Mouse (Mus musculus): ENCODE results near the gene Sox15. TPM values are rescaled to one million over a fixed set of nuclear protein-coding genes. Genes with fewer than 3 reads are reported as not detected.

The Sox15 gene
- polyA plus RNA-seq, 1 experiment from 2014 or later, result 0.24 TPM

DNA sequence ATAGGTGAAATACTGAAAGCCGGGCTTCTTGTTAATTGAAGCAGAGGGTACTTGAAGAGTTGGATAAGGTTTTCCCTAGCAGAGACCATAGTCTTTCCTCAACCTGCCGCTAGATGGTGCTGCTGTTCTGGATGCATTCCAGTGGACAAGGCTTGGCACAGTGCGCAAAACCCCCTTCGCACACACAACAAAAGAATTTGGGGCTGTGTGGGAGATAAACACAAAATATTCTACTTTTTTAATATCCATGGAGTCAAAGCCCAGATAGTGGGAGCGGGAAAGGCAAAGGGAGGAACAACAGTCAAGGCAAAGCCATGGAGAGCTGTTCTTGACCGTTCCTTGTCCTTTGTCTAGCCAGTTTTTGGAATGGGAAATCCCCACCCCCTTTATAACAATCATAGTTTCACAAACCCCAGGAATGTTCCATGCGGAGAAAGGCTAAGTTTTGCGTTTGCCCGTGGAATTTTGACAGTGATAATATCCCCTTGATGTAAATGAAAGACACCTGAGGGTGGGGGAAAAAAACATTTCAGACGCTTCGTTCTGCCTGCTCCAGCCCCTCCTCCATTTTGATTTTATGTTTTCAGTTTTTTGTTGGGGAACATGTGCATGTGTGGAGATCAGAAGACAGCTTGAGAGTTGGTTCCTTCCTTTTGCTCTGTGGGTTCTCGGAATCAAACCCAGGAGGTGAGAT lies 27.9 kb downstream of the Sox15 start:
- Histone ChIP-seq H3K27ac (peak overlapping the region; percentile 96), H3K4me2 (peak overlapping the region; percentile 88), H3K9ac (peak overlapping the region; percentile 43), H3K27me3 (no peaks in the 10 kb centered on the region), H3K4me3 (peak overlapping the region; percentile 90), H3K9me3 (no peaks in the 10 kb centered on the region), H3K36me3 (peaks cover 20% of the 10 kb centered on the region), H3K4me1 (peaks cover 57% of the 10 kb centered on the region)
- peak; percentile 37; the same call in 1 of the 2 replicates for ATAC-seq (ENCODE audit: borderline replicate concordance, extremely low read depth, low FRiP score, low TSS enrichment)
- WGBS, result 9% methylated on average over 12 of the region's 12 CpGs

DNA sequence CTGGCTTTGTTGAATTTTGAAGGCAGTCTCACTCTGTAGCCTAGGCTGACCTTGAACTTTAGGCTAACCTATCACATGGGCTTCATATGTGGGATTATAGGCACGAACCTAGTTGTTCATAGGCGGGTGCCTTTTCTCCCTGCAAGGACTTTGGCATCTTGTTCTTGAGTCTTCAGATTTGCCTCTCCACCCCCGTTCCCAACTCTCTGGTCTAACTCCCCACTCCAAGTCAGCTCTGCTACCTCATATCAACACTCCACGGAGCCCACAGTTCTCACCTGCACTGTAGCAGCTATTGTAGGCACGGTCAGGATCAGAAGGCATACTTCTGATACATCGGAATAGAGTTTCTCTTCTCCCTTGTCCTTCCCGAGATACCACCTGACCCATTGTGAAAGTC lies 28.5 kb downstream of the Sox15 start:
- Histone ChIP-seq H3K4me2 (peak overlapping the region; percentile 88; the same call in 1 of the 2 replicates), H3K27me3 (no peaks in the 10 kb centered on the region), H3K27ac (peak overlapping the region; percentile 96), H3K9ac (peak overlapping the region; percentile 43; the same call in 1 of the 2 replicates), H3K4me1 (peaks cover 57% of the 10 kb centered on the region), H3K9me3 (no peaks in the 10 kb centered on the region), H3K36me3 (peaks cover 15% of the 10 kb centered on the region), H3K4me3 (no peak overlapping the region)
- 66% methylated on average over 7 of the region's 7 CpGs for WGBS
- ATAC-seq (ENCODE audit: borderline replicate concordance, extremely low read depth, low FRiP score, low TSS enrichment), result no peak

DNA sequence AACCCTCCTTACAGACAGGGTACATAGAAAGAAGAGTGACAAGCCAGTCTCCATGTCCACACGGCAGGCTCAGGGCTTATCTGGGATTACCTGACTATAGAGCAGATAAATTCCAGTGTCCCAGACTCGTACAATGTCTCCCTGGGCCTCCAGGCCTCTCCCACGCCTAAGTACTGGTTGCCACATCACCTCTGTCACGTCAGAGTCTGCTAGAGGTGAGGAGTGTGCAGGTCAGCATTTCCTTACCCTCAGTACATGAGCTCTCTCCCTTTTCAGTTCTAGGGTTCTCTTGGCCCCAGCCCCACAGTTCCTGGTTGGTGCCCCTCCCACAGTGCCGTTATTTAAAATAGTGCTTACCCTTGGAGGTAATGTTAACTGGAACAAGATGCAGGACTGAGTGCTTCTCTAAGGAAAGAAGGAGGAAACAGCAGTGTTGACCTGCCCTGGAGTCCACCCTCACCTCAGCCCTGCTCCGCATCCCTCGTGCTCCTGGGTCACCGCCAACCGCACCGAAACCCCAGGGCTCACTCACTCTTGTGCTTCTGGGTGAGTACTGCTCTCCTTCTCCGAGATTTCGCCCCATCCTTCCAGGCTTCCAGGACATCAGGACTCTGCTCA lies 29.1 kb downstream of the Sox15 start:
- 80% methylated on average over 12 of the region's 12 CpGs for WGBS
- Histone ChIP-seq H3K27ac (no peak overlapping the region), H3K4me3 (no peak overlapping the region), H3K9me3 (no peaks in the 10 kb centered on the region), H3K4me2 (no peak overlapping the region), H3K4me1 (peaks cover 56% of the 10 kb centered on the region), H3K27me3 (no peaks in the 10 kb centered on the region), H3K36me3 (peaks cover 8% of the 10 kb centered on the region), H3K9ac (no peak overlapping the region)
- ATAC-seq (ENCODE audit: borderline replicate concordance, extremely low read depth, low FRiP score, low TSS enrichment), result no peak

DNA sequence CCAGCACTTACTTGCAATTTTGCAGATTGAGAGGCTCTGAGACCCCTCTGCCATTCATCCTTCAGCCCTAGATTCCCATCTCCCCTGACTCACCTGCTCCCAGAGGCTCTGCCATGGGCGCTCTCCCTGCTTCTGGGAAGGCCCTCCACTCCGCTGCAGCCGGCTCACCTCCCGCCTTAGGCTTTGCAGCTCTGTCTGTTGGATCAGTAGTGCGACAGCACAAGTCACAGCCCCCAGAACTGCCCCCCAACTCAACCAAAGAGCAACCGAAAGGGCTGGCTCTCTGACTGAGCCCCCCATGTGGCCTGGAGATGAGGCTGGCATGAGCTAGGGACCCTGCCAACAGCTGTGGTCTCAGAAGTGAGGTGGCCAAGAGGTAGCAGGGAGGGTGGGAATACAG lies 29.8 kb downstream of the Sox15 start:
- Histone ChIP-seq H3K9ac (no peak overlapping the region), H3K9me3 (no peaks in the 10 kb centered on the region), H3K36me3 (peaks cover 4% of the 10 kb centered on the region; the same call in 1 of the 2 replicates), H3K27me3 (no peaks in the 10 kb centered on the region), H3K27ac (peak overlapping the region; percentile 93), H3K4me3 (no peak overlapping the region), H3K4me2 (no peak overlapping the region), H3K4me1 (peaks cover 52% of the 10 kb centered on the region)
- WGBS, result 82% methylated on average over 6 of the region's 6 CpGs
- ATAC-seq (ENCODE audit: borderline replicate concordance, extremely low read depth, low FRiP score, low TSS enrichment), result no peak

DNA sequence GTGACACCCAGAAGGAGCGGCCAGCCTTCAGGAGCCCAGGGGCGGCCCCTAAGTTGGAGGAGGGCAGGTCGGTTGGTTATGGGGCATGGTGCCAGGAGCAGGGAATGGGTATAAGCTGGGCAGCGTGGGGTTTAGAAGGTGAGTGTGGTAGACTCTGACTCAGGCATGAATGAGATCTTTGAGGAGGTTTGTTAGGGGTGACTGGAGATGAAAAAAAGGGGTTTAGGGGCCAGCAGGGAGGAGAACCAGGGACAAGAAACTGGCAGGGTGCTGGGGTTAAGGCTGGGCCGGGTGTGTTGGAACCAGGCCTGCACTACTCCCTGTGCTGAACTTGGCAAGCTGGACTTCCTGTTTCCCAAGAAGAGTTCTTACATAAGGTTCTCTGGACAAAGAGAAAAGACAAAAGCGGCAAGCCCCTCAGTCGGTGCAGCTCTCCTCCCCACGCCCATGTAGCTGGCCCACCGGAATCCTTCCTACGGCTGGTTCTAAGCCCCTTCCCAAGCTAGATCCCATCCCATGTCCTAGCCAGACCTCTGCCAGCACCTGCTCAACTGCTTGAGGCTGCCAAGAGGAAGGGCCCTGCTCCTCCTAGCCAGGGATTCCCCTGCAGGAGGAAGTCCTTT lies 30.5 kb downstream of the Sox15 start, which contains the start of gene Tnfsf13:
TSS of gene Tnfsf13 (minus strand) at position 259 of the 623 bp plus-strand sequence.
- Histone ChIP-seq H3K27ac (peak within 1 kb of the TSS; percentile 93), H3K9ac (peak within 1 kb of the TSS; percentile 36), H3K4me1 (peaks cover 45% of the 10 kb centered on the region), H3K36me3 (no peaks in the 10 kb centered on the region), H3K4me3 (peak within 1 kb of the TSS; percentile 2; the same call in 1 of the 2 replicates), H3K4me2 (peak within 1 kb of the TSS; percentile 45), H3K9me3 (no peaks in the 10 kb centered on the region), H3K27me3 (no peaks in the 10 kb centered on the region)
- 50% methylated on average over 10 of the region's 10 CpGs for WGBS
- peak; percentile 47; the same call in 1 of the 2 replicates for ATAC-seq (ENCODE audit: borderline replicate concordance, extremely low read depth, low FRiP score, low TSS enrichment)

DNA sequence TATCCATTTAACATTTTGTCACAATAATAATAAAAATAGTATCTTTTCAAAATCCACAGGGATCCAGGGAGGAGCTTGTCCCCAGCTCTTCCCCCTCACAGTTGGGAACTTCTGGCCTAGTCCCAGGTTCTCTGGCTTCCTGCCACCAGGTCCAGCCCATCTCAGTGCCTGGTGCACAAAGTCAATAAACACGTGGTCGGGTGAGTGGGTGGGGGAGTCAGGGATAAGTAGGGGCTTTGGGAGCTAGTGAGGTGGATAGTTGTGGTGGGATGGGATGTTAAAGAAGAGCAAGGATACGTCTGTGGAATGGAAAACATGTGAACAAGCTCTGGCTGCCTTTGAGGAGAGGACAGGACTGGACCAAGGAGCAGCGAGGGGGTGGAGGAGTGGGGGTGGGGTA lies 31.3 kb downstream of the Sox15 start:
- H3K4me2 ChIP-seq, result peak overlapping the region; percentile 45; the same call in 1 of the 2 replicates
- H3K9me3 ChIP-seq, result no peaks in the 10 kb centered on the region
- H3K4me1 ChIP-seq, result peaks cover 39% of the 10 kb centered on the region
- H3K36me3 ChIP-seq, result no peaks in the 10 kb centered on the region
- peak overlapping the region; percentile 93 for H3K27ac ChIP-seq
- H3K4me3 ChIP-seq, result no peak overlapping the region
- 9% methylated on average over 4 of the region's 4 CpGs for WGBS
- H3K9ac ChIP-seq, result 0 out of 2 replicates have a peak overlapping the region, but pooled peaks have one; percentile 15
- no peaks in the 10 kb centered on the region for H3K27me3 ChIP-seq
- ATAC-seq (ENCODE audit: borderline replicate concordance, extremely low read depth, low FRiP score, low TSS enrichment), result no peak

DNA sequence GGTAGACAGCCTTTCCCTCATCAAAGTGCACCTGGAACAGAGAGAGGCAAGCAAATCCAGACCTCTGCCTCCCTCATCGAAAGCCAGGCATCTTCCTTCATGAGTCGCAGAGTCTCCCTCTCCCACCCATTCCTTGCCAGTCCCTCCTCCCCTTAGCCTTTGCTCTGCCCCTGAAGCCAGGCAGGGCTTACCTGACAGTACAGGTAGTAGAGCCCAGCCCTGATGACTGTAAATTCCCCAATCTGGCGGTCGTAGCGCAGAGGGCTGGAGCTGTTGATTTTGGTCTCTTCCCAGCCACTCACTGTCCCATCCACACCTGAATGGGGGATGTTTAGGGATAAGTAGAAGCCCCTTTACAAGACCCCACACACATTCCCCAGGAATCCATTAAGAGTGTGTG lies 31.9 kb downstream of the Sox15 start:
- Histone ChIP-seq H3K4me2 (peak overlapping the region; percentile 45; the same call in 1 of the 2 replicates), H3K9me3 (no peaks in the 10 kb centered on the region), H3K36me3 (no peaks in the 10 kb centered on the region), H3K27ac (peak overlapping the region; percentile 93), H3K9ac (peak overlapping the region; percentile 16; the same call in 1 of the 2 replicates), H3K27me3 (no peaks in the 10 kb centered on the region), H3K4me3 (no peak overlapping the region), H3K4me1 (peaks cover 39% of the 10 kb centered on the region)
- WGBS, result 44% methylated on average over 5 of the region's 5 CpGs
- no peak for ATAC-seq (ENCODE audit: borderline replicate concordance, extremely low read depth, low FRiP score, low TSS enrichment)

DNA sequence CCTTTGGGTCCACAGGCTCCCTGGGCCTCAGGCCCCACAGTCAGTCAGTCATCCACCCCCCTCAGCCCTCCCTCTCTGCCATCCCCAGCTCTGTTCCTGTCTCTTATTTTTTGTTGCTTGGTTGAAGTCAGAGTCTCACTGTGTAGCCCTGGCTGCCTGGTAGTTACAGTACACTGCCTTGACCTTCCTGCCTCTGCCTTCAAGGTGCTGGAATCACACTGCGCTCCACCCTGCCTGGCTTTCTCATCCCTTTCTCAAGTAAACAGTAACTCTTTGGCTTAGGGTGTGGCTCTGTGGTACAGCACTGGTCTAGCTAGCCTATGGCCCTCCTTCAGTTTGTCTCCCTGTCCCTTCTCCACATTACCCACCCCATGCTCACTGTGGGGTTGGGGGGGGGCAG lies 34.8 kb downstream of the Sox15 start:
- Histone ChIP-seq H3K36me3 (no peaks in the 10 kb centered on the region), H3K27ac (no peak overlapping the region), H3K9ac (no peak overlapping the region), H3K4me3 (no peak overlapping the region), H3K27me3 (no peaks in the 10 kb centered on the region), H3K9me3 (no peaks in the 10 kb centered on the region), H3K4me2 (no peak overlapping the region), H3K4me1 (peaks cover 24% of the 10 kb centered on the region)
- ATAC-seq (ENCODE audit: borderline replicate concordance, extremely low read depth, low FRiP score, low TSS enrichment), result no peak
- WGBS, result 88% methylated on average over 1 of the region's 1 CpGs

DNA sequence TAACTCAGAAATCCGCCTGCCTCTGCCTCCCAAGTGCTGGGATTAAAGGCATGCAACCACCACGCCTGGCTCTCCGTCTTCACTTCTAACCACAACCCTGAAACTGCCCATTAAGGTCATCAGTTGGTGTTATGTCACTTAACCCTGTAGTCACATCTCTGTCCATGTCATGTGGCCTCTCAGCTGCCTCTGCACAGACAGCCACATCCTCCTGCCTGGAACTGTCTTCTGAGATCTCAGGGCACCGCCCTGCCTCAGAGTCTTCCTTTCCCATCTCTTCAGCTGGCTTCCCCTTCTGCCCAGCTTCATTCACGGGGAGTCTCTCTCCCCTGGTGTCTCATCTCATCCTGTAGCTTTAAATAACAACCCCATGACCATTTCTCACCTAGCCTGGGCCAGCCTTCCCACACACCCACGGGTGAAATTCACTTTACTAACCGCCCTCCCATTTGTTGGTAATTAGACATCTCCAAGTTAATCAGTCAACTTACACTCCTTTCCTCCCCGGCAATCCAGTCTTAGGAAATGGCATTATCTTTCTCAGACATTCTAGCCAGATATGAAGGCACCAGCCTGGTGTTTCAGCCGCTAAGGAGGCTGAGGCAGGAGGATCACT lies 37.2 kb downstream of the Sox15 start:
- no peak overlapping the region for H3K9ac ChIP-seq
- H3K9me3 ChIP-seq, result no peaks in the 10 kb centered on the region
- H3K4me2 ChIP-seq, result no peak overlapping the region
- ATAC-seq (ENCODE audit: borderline replicate concordance, extremely low read depth, low FRiP score, low TSS enrichment), result no peak
- 71% methylated on average over 9 of the region's 9 CpGs for WGBS
- no peaks in the 10 kb centered on the region for H3K36me3 ChIP-seq
- H3K27me3 ChIP-seq, result no peaks in the 10 kb centered on the region
- H3K4me3 ChIP-seq, result no peak overlapping the region
- no peak overlapping the region for H3K27ac ChIP-seq
- H3K4me1 ChIP-seq, result peaks cover 13% of the 10 kb centered on the region

DNA sequence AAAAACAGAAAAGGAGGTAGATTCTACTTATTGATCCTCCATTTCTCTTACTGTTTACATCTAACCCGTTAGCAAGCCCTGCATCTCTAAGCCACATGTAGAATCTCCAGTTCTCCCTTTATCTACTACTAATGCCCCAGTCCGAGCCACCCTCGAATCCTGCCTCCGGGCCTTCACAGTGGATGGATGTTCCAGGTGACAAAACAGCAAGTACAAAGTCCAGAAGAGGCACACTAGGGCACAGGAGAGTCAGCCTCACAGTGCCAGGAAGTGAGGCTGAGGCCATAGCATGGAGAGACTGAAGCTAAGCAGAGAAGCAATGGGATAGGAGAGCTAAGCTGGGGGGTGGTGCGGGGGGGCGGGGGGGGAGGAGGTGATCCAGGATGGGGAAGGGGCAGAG lies 37.7 kb downstream of the Sox15 start:
- Histone ChIP-seq H3K27ac (no peak overlapping the region), H3K9ac (no peak overlapping the region), H3K4me1 (peaks cover 13% of the 10 kb centered on the region), H3K4me2 (no peak overlapping the region), H3K36me3 (no peaks in the 10 kb centered on the region), H3K4me3 (no peak overlapping the region), H3K27me3 (no peaks in the 10 kb centered on the region), H3K9me3 (no peaks in the 10 kb centered on the region)
- no peak for ATAC-seq (ENCODE audit: borderline replicate concordance, extremely low read depth, low FRiP score, low TSS enrichment)
- 83% methylated on average over 6 of the region's 6 CpGs for WGBS

DNA sequence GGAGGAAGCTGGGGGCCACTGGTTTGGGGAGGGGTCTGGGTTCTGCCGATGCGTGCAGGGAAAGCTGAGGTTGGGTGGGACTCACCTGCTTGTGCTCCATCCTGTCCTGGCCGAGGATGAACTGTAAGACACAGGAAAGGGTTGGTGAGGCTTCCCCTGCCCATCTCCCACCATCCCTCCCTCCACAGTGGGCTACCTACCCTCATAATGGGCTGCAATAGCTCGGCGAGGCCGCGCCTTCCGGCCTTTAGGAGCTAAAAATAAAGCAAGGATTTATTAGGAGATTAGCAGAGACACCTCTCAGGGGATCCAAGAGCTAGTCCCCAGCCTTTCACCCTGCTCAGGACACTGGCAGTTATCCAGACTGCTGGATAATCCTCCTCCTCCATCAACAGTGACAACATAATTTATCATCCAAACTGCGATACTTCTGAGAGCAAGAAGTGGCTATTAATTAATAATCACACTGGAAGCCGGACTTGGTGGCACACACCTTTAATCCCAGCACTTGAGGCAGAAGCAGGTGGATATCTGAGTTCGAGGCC lies 38.4 kb downstream of the Sox15 start:
- Histone ChIP-seq H3K4me2 (no peak overlapping the region), H3K9me3 (no peaks in the 10 kb centered on the region), H3K36me3 (no peaks in the 10 kb centered on the region), H3K9ac (no peak overlapping the region), H3K4me3 (no peak overlapping the region), H3K27me3 (no peaks in the 10 kb centered on the region), H3K27ac (no peak overlapping the region), H3K4me1 (peaks cover 13% of the 10 kb centered on the region)
- WGBS, result 58% methylated on average over 11 of the region's 11 CpGs
- ATAC-seq (ENCODE audit: borderline replicate concordance, extremely low read depth, low FRiP score, low TSS enrichment), result no peak

Measured in lung, embryonic 15.5 days (tissue).